Mouse (Mus musculus): ENCODE measurements around the gene Tnfrsf14. TPM values are rescaled to one million over a fixed set of nuclear protein-coding genes. Genes with fewer than 3 reads are reported as not detected.

Tnfrsf14 gene
- total RNA-seq, 1 experiment, result 0.85 TPM

DNA sequence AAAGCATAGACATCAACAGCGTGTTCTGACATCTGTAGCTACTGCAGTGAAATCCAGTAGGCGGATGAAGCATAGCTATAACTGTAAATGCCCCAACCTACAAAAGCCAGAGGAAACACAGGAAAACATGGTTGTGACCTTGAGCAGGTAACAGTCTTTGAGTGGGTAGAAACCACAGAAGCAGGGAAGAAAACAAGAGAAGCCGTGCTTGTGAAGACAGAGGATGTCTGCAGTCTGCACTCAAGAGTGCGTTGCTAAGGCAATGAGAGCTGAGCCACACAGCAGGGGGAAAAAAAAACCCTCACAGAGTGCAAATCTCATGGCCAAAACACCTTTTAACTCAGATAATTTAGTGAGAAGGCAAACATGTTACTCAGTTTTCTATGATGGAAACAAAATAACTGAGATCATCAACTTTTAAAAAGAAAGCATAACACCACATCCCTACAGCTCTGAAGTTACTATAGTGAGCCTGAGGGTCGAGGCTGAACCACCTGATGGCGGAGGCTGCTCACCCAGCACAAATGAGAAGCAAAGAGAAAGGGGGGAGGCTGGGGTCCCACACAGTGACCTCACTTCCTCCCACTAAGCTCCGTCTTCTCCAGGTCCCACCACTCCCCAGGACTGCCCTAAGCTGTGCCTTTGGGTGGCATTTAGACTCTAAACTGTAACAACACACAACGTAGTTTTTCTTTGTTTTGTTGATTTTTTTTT is 8.3 kb upstream of the Tnfrsf14 start:
- Histone ChIP-seq H3K4me3 (ENCODE audit: insufficient read depth in 1 of 2, low read depth in 1 of 2, low read length in 2 of 2, poor library complexity in 1 of 2, severe bottlenecking in 1 of 2) (no peak overlapping the region), H3K9ac (ENCODE audit: insufficient read depth, low read depth, low read length, poor library complexity, severe bottlenecking) (no peak overlapping the region), H3K27ac (ENCODE audit: insufficient read depth, low read depth, low read length, poor library complexity, severe bottlenecking) (no peak overlapping the region), H3K9me3 (ENCODE audit: control insufficient read depth, insufficient read depth, low read depth, low read length) (no peaks in the 10 kb centered on the region), H3K36me3 (ENCODE audit: control insufficient read depth, insufficient read depth, low read length, poor library complexity, severe bottlenecking) (no peaks in the 10 kb centered on the region), H3K4me1 (ENCODE audit: control insufficient read depth in 2 of 2, insufficient read depth in 2 of 2, low read length in 2 of 2, poor library complexity in 1 of 2) (peaks cover 0 to 2% of the 10 kb centered on the region in 2 experiments; a peak in 1 of 4 replicates)
- no peak for DNase-seq (ENCODE audit: low read depth, low spot score)
- no peak for TF ChIP-seq MAFK (IDR thresholded peaks at IDR 0.05; ENCODE audit: insufficient read depth, low read depth, low read length)
- no peak for TF ChIP-seq ZC3H11A (IDR thresholded peaks at IDR 0.05; ENCODE audit: borderline replicate concordance, low read depth, low read length)
- no peak for TF ChIP-seq CHD2 (IDR thresholded peaks at IDR 0.05; ENCODE audit: low read depth, low read length)
- no peak for TF ChIP-seq HCFC1 (IDR thresholded peaks at IDR 0.05; ENCODE audit: borderline replicate concordance, insufficient read depth, low read length)
- TF ChIP-seq ZNF384 (IDR thresholded peaks at IDR 0.05; ENCODE audit: low read depth, low read length), result no peak
- in situ Hi-C loops (cut with MboI; ENCODE audit: low sequenced_read_pairs in 2 of 2, unreplicated experiment in 2 of 2), result no loop called here

DNA sequence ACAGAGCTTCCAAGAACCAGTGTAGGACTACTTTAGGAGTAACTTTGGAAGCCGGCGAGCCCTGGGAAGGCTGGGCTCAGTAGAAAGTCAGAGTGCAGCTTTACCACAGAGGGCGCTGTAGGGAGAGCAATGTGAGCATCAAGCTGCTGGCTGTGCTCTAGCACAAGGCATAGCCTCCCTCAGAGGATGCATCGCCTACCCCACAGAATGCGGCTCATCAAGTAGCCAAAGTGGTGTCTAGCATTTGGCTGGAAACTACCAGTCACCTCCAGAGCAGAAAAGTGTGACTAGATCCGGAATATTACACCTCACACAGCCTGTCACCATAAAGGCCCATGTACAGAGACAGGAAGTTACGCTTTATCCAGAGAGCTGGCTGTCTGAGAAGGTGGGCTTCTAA is 7.4 kb upstream of the Tnfrsf14 start:
- H3K4me1 ChIP-seq (ENCODE audit: control insufficient read depth in 2 of 2, insufficient read depth in 2 of 2, low read length in 2 of 2, poor library complexity in 1 of 2), result peaks cover 0 to 2% of the 10 kb centered on the region in 2 experiments; a peak in 1 of 4 replicates
- TF ChIP-seq ZC3H11A (IDR thresholded peaks at IDR 0.05; ENCODE audit: borderline replicate concordance, low read depth, low read length) (no peak), HCFC1 (IDR thresholded peaks at IDR 0.05; ENCODE audit: borderline replicate concordance, insufficient read depth, low read length) (no peak), MAFK (IDR thresholded peaks at IDR 0.05; ENCODE audit: insufficient read depth, low read depth, low read length) (no peak), CHD2 (IDR thresholded peaks at IDR 0.05; ENCODE audit: low read depth, low read length) (no peak), ZNF384 (IDR thresholded peaks at IDR 0.05; ENCODE audit: low read depth, low read length) (no peak)
- H3K4me3 ChIP-seq (ENCODE audit: insufficient read depth in 1 of 2, low read depth in 1 of 2, low read length in 2 of 2, poor library complexity in 1 of 2, severe bottlenecking in 1 of 2), result no peak overlapping the region
- no peaks in the 10 kb centered on the region for H3K9me3 ChIP-seq (ENCODE audit: control insufficient read depth, insufficient read depth, low read depth, low read length)
- in situ Hi-C loops (cut with MboI; ENCODE audit: low sequenced_read_pairs in 2 of 2, unreplicated experiment in 2 of 2), result no loop called here
- no peak overlapping the region for H3K9ac ChIP-seq (ENCODE audit: insufficient read depth, low read depth, low read length, poor library complexity, severe bottlenecking)
- no peak overlapping the region for H3K27ac ChIP-seq (ENCODE audit: insufficient read depth, low read depth, low read length, poor library complexity, severe bottlenecking)
- DNase-seq (ENCODE audit: low read depth, low spot score), result no peak
- H3K36me3 ChIP-seq (ENCODE audit: control insufficient read depth, insufficient read depth, low read length, poor library complexity, severe bottlenecking), result no peaks in the 10 kb centered on the region

DNA sequence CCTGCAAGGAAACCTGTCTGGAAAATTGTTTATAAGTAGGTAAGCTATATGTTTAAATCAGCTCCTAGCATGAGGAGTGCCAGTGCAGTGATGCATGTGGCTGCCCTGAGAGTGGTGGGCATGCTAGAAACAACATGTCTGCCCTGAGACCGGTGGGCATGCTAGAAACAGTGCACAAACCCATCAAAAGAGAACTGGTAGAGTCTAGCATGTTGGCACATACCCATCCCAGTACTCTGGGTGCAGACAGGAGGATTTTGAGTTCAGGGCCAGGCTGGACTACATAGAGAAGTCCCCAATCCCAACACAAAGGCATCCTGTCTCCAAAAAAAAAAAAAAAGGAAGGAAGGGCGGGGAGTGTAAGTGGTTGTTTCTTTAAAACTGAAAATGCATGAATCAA is 6.4 kb upstream of the Tnfrsf14 start:
- H3K27ac ChIP-seq (ENCODE audit: insufficient read depth, low read depth, low read length, poor library complexity, severe bottlenecking), result no peak overlapping the region
- peaks cover 0 to 2% of the 10 kb centered on the region in 2 experiments; a peak in 1 of 4 replicates for H3K4me1 ChIP-seq (ENCODE audit: control insufficient read depth in 2 of 2, insufficient read depth in 2 of 2, low read length in 2 of 2, poor library complexity in 1 of 2)
- H3K36me3 ChIP-seq (ENCODE audit: control insufficient read depth, insufficient read depth, low read length, poor library complexity, severe bottlenecking), result no peaks in the 10 kb centered on the region
- H3K9me3 ChIP-seq (ENCODE audit: control insufficient read depth, insufficient read depth, low read depth, low read length), result no peaks in the 10 kb centered on the region
- H3K9ac ChIP-seq (ENCODE audit: insufficient read depth, low read depth, low read length, poor library complexity, severe bottlenecking), result no peak overlapping the region
- no peak for DNase-seq (ENCODE audit: low read depth, low spot score)
- TF ChIP-seq CHD2 (IDR thresholded peaks at IDR 0.05; ENCODE audit: low read depth, low read length) (no peak), MAFK (IDR thresholded peaks at IDR 0.05; ENCODE audit: insufficient read depth, low read depth, low read length) (no peak), ZC3H11A (IDR thresholded peaks at IDR 0.05; ENCODE audit: borderline replicate concordance, low read depth, low read length) (no peak), ZNF384 (IDR thresholded peaks at IDR 0.05; ENCODE audit: low read depth, low read length) (no peak)
- H3K4me3 ChIP-seq (ENCODE audit: insufficient read depth in 1 of 2, low read depth in 1 of 2, low read length in 2 of 2, poor library complexity in 1 of 2, severe bottlenecking in 1 of 2), result no peak overlapping the region
- in situ Hi-C loops (cut with MboI; ENCODE audit: low sequenced_read_pairs in 2 of 2, unreplicated experiment in 2 of 2), result no loop called here

DNA sequence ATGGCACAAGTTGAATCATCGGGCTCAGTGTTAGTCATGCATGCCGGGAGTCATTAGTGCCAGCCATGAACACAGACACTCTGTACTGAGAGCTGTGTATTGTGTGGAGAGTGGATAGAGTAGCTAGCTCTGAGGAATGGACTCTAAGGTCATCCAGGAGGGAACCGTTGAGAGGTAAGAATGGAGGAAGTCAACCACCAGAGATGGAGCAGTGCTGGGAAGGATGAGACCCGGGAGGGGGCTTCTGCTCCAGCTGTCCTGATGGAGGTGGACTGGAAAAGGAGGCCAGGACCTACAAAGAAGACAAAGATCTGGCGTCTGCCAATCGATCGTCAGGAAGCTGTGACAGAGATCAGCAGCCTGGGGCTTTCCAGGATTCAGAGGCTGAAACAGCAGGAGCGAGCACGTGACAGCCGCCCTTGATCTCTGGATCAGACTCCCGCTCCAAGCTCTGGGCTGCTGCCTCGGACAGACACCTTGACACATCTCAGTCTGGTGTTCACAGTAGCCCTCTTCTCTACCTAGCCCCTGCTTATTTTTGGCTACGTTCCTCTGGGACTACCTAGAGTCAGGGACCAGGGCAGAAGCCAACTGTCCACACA is 5.0 kb upstream of the Tnfrsf14 start:
- Histone ChIP-seq H3K9me3 (ENCODE audit: control insufficient read depth, insufficient read depth, low read depth, low read length) (no peaks in the 10 kb centered on the region), H3K4me1 (ENCODE audit: control insufficient read depth in 2 of 2, insufficient read depth in 2 of 2, low read length in 2 of 2, poor library complexity in 1 of 2) (peaks cover 0 to 3% of the 10 kb centered on the region in 2 experiments; a peak in 1 of 4 replicates), H3K4me3 (ENCODE audit: insufficient read depth in 1 of 2, low read depth in 1 of 2, low read length in 2 of 2, poor library complexity in 1 of 2, severe bottlenecking in 1 of 2) (no peak overlapping the region), H3K9ac (ENCODE audit: insufficient read depth, low read depth, low read length, poor library complexity, severe bottlenecking) (no peak overlapping the region), H3K36me3 (ENCODE audit: control insufficient read depth, insufficient read depth, low read length, poor library complexity, severe bottlenecking) (no peaks in the 10 kb centered on the region), H3K27ac (ENCODE audit: insufficient read depth, low read depth, low read length, poor library complexity, severe bottlenecking) (no peak overlapping the region)
- DNase-seq (ENCODE audit: low read depth, low spot score), result no peak
- in situ Hi-C loops (cut with MboI; ENCODE audit: low sequenced_read_pairs in 2 of 2, unreplicated experiment in 2 of 2), result no loop called here
- TF ChIP-seq HCFC1 (IDR thresholded peaks at IDR 0.05; ENCODE audit: borderline replicate concordance, insufficient read depth, low read length) (no peak), MAFK (IDR thresholded peaks at IDR 0.05; ENCODE audit: insufficient read depth, low read depth, low read length) (no peak), CHD2 (IDR thresholded peaks at IDR 0.05; ENCODE audit: low read depth, low read length) (no peak), ZC3H11A (IDR thresholded peaks at IDR 0.05; ENCODE audit: borderline replicate concordance, low read depth, low read length) (no peak), ZNF384 (IDR thresholded peaks at IDR 0.05; ENCODE audit: low read depth, low read length) (no peak)

Measured in ES-E14 (cell line).